Mouse (Mus musculus) kidney, adult 2 months (tissue): Measurements from ENCODE around the gene Erg. TPM values are rescaled to one million over a fixed set of nuclear protein-coding genes. Genes with fewer than 3 reads are reported as not detected.

Experiments
- DNase-seq: peaks from one replicate; pipeline ENCODE4 v3.0.0; 2021
- H3K27ac ChIP-seq: fragments of 200-500 bp; 2 replicates; pipeline ENCODE4 v1.5.1; 2012; ENCODE audit warnings: low read depth, low read length, control low read depth, inconsistent platforms; ENCODE audit not compliant: insufficient read depth
- H3K27me3 ChIP-seq: fragments of 200-500 bp; replicated peaks from 2 replicates; pipeline ENCODE4 v1.6.1; 2012; ENCODE audit warnings: mild to moderate bottlenecking, moderate library complexity, low read length, inconsistent platforms; ENCODE audit not compliant: control insufficient read depth, insufficient read depth
- H3K36me3 ChIP-seq: fragments of 200-500 bp; 2 replicates; pipeline ENCODE4 v1.6.1; 2012; ENCODE audit warnings: mild to moderate bottlenecking, moderate library complexity, low read length, inconsistent platforms; ENCODE audit not compliant: control insufficient read depth, insufficient read depth
- H3K4me1 ChIP-seq: fragments of 200-500 bp; 2 replicates; pipeline ENCODE4 v1.6.1; 2011; ENCODE audit warnings: low read length; ENCODE audit not compliant: control insufficient read depth, insufficient read depth
- H3K4me3 ChIP-seq: fragments of 200-500 bp; 2 replicates; pipeline ENCODE4 v1.5.1; 2011; ENCODE audit warnings: mild to moderate bottlenecking, low read depth, low read length, control low read depth; ENCODE audit not compliant: insufficient read depth
- CTCF ChIP-seq: fragments of 200-500 bp; conservative IDR thresholded peaks from 2 replicates; pipeline ENCODE4 v1.5.1; 2011; ENCODE audit warnings: low read depth, mild to moderate bottlenecking, control low read depth, low read length, moderate library complexity, mixed read lengths; ENCODE audit not compliant: insufficient read depth, insufficient read length
- POLR2A ChIP-seq: fragments of 200-500 bp; IDR thresholded peaks from one replicate; pipeline ENCODE4 v1.6.1; 2011; ENCODE audit warnings: low read depth, low read length, control low read depth
- WGBS: fragments of 180-500 bp; shearing (Covaris S2); methylation state at CpG from one replicate; pipeline ENCODE4 v1.1.7; 2018; 5-methylcytosine and 5-hydroxymethylcytosine counted together
- polyA plus RNA-seq: library from polyadenylated mRNA; depleted of rRNA; stranded (reverse); fragments of >200 nt; gene quantifications from 2 replicates; pipeline ENCODE4 v1.2.3, GENCODE M21; 2012

Gene Erg
- polyA plus RNA-seq, 1 experiment = 20.0 TPM

- Histone ChIP-seq H3K27ac (no peak overlapping the region), H3K27me3 (no peaks in the 10 kb centered on the region), H3K4me1 (no peaks in the 10 kb centered on the region), H3K36me3 (no peaks in the 10 kb centered on the region), H3K4me3 (no peak overlapping the region)
- no peak for TF ChIP-seq POLR2A
- TF ChIP-seq CTCF = no peak
- 72% methylated on average over 2 of the region's 2 CpGs for WGBS
- DNase-seq = no peak
Observed at GRCm38 (mm10) chr16:95432540-95432971, 153.8 kb downstream of the Erg start.

GRCm38 (mm10) chr16:95429851-95430250 lies 156.5 kb downstream of the Erg start:
- no peak for DNase-seq
- no peak for TF ChIP-seq POLR2A
- TF ChIP-seq CTCF = no peak
- H3K36me3 ChIP-seq = no peaks in the 10 kb centered on the region
- H3K27ac ChIP-seq = no peak overlapping the region
- no peaks in the 10 kb centered on the region for H3K27me3 ChIP-seq
- no peak overlapping the region for H3K4me3 ChIP-seq
- WGBS = 76% methylated on average over 3 of the region's 3 CpGs
- no peaks in the 10 kb centered on the region for H3K4me1 ChIP-seq

GRCm38 (mm10) chr16:95428239-95428638 lies 158.2 kb downstream of the Erg start:
- TF ChIP-seq POLR2A (no peak), CTCF (no peak)
- Histone ChIP-seq H3K36me3 (no peaks in the 10 kb centered on the region), H3K27me3 (no peaks in the 10 kb centered on the region), H3K27ac (no peak overlapping the region), H3K4me3 (no peak overlapping the region), H3K4me1 (no peaks in the 10 kb centered on the region)
- no peak for DNase-seq
- WGBS = 74% methylated on average over 5 of the region's 5 CpGs

DNA sequence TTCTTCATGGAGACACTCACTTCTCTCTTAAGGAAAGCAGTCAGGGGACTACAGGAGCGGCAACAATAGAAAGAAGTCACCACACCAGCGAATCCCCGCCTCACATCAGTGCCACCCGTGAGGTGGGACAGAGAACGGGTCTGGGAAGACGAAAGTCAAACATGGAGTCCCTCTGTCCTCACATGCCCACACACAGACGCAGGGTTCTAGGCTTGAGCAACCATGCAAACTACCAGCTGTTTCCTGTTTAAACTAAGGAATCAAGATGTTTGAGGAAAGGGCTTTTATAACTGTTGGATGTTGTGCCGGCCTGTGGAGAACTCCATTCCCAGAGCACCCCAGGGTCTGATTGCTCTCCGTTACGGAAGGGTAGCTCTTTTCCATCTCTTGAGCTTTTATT lies 158.9 kb downstream of the Erg start:
- no peaks in the 10 kb centered on the region for H3K4me1 ChIP-seq
- H3K27me3 ChIP-seq = no peaks in the 10 kb centered on the region
- H3K4me3 ChIP-seq = no peak overlapping the region
- WGBS = 70% methylated on average over 10 of the region's 10 CpGs
- H3K36me3 ChIP-seq = no peaks in the 10 kb centered on the region
- no peak overlapping the region for H3K27ac ChIP-seq
- no peak for DNase-seq
- TF ChIP-seq CTCF (no peak), POLR2A (no peak)

- 29% methylated on average over 5 of the region's 5 CpGs for WGBS
- peak; percentile 33 for DNase-seq
- Histone ChIP-seq H3K4me3 (no peak overlapping the region), H3K27ac (no peak overlapping the region), H3K27me3 (no peaks in the 10 kb centered on the region), H3K36me3 (no peaks in the 10 kb centered on the region), H3K4me1 (no peaks in the 10 kb centered on the region)
- TF ChIP-seq POLR2A = no peak
- TF ChIP-seq CTCF = no peak
Observed at GRCm38 (mm10) chr16:95422658-95423073, 163.7 kb downstream of the Erg start.

GRCm38 (mm10) chr16:95421235-95421886 lies 165.0 kb downstream of the Erg start:
- Histone ChIP-seq H3K4me1 (no peaks in the 10 kb centered on the region), H3K4me3 (no peak overlapping the region), H3K27ac (no peak overlapping the region), H3K27me3 (no peaks in the 10 kb centered on the region), H3K36me3 (no peaks in the 10 kb centered on the region)
- TF ChIP-seq CTCF (no peak), POLR2A (no peak)
- 73% methylated on average over 7 of the region's 7 CpGs for WGBS
- no peak for DNase-seq

- WGBS = 70% methylated on average over 4 of the region's 4 CpGs
- no peak for TF ChIP-seq CTCF
- no peak for TF ChIP-seq POLR2A
- H3K4me1 ChIP-seq = no peaks in the 10 kb centered on the region
Observed at GRCm38 (mm10) chr16:95415921-95416320, 170.5 kb downstream of the Erg start.

More at GRCm38 (mm10) chr16:95415921-95416320, 170.5 kb downstream of the Erg start:
- H3K27me3 ChIP-seq = no peaks in the 10 kb centered on the region
- no peak overlapping the region for H3K27ac ChIP-seq
- H3K4me3 ChIP-seq = no peak overlapping the region
- H3K36me3 ChIP-seq = no peaks in the 10 kb centered on the region
- DNase-seq = no peak
